Mouse (Mus musculus) midbrain, postnatal 0 days (tissue): ENCODE measurements around the gene Zfp747. TPM values are rescaled to one million over a fixed set of nuclear protein-coding genes. Genes with fewer than 3 reads are reported as not detected.

Experiments used
- ATAC-seq: fragments of 200-750 bp; cut with Nextera tagmentation; 2 replicates; pipeline ENCODE4 v1.8.0; 2017; ENCODE audit warnings: moderate number of reproducible peaks, mild to moderate bottlenecking, moderate TSS enrichment, moderate library complexity; ENCODE audit not compliant: low FRiP score
- DNase-seq: peaks from one replicate; pipeline ENCODE4 v3.0.0-alpha.2; 2015; ENCODE audit warnings: low spot score
- H3K27ac ChIP-seq: fragments of 300-500 bp; sonication (generic); 2 replicates; pipeline ENCODE4 v1.5.1; 2014; ENCODE audit warnings: low read depth, mild to moderate bottlenecking, low read length, mixed read lengths
- H3K27me3 ChIP-seq: fragments of 300-500 bp; sonication (generic); 2 replicates; pipeline ENCODE4 v1.6.1; 2014; ENCODE audit warnings: low read length, control low read depth, mixed read lengths; ENCODE audit not compliant: insufficient read depth
- H3K36me3 ChIP-seq: fragments of 300-500 bp; sonication (generic); 2 replicates; pipeline ENCODE4 v1.6.1; 2014; ENCODE audit warnings: low read length, control low read depth, mixed read lengths; ENCODE audit not compliant: insufficient read depth
- H3K4me1 ChIP-seq: fragments of 300-500 bp; sonication (generic); 2 replicates; pipeline ENCODE4 v1.6.1; 2014; ENCODE audit warnings: mild to moderate bottlenecking, control low read depth, antibody characterized with exemption, low read length, mixed read lengths; ENCODE audit not compliant: insufficient read depth
- H3K4me2 ChIP-seq: fragments of 300-500 bp; sonication (generic); 2 replicates; pipeline ENCODE4 v1.6.1; 2014; ENCODE audit warnings: low read depth, mild to moderate bottlenecking, low read length, mixed read lengths; ENCODE audit not compliant: poor library complexity, severe bottlenecking
- H3K4me3 ChIP-seq: fragments of 300-500 bp; sonication (generic); 2 replicates; pipeline ENCODE4 v1.5.1; 2014; ENCODE audit warnings: low read depth, mild to moderate bottlenecking, low read length, moderate library complexity
- H3K9ac ChIP-seq: fragments of 300-500 bp; sonication (generic); replicated peaks from 2 replicates; pipeline ENCODE4 v1.6.1; 2014; ENCODE audit warnings: mild to moderate bottlenecking, low read length, moderate library complexity, mixed read lengths; ENCODE audit not compliant: poor library complexity, severe bottlenecking
- H3K9me3 ChIP-seq: fragments of 300-500 bp; sonication (generic); 2 replicates; pipeline ENCODE4 v1.6.1; 2016; ENCODE audit warnings: low read length, control low read depth
- CTCF ChIP-seq: IDR thresholded peaks from 2 replicates; pipeline ENCODE4 v1.5.1; 2016; ENCODE audit warnings: antibody characterized with exemption, mild to moderate bottlenecking
- WGBS: fragments of 180-500 bp; shearing (Covaris S2); extraction: QIAGEN DNeasy Blood & Tissue Kit; methylation state at CpG from one replicate; pipeline ENCODE4 v1.1.7; 2014; 5-methylcytosine and 5-hydroxymethylcytosine counted together
- polyA plus RNA-seq: library from polyadenylated mRNA; unstranded; fragments of >200 nt; fragmentation: Nextera tagmentation; extraction: Ambion mirVana; gene quantifications from 2 replicates; pipeline ENCODE4 v1.2.1, GENCODE M21; 2015
- total RNA-seq: library from RNA; depleted of rRNA; stranded (reverse); fragments of >200 nt; gene quantifications from 2 replicates; pipeline ENCODE4 v1.2.3, GENCODE M21; 2014; rRNA removed

Zfp747 gene
- total and polyA plus RNA-seq, 2 experiments from 2014 or later, result 4.0 to 8.3 TPM

GRCm38 (mm10) chr7:127324944-127325343 is 50.9 kb downstream of the Zfp747 start:
- Histone ChIP-seq H3K4me3 (no peak overlapping the region), H3K36me3 (no peaks in the 10 kb centered on the region), H3K9me3 (no peaks in the 10 kb centered on the region), H3K27me3 (no peaks in the 10 kb centered on the region), H3K9ac (no peak overlapping the region), H3K27ac (no peak overlapping the region), H3K4me1 (no peaks in the 10 kb centered on the region), H3K4me2 (no peak overlapping the region)
- no peak for TF ChIP-seq CTCF
- DNase-seq (no peak), ATAC-seq (no peak)
- 90% methylated on average over 7 of the region's 7 CpGs for WGBS

Other genes starting within 250 kb of the Zfp747 start
- gene Spn, start 238.2 kb downstream of the Zfp747 start, total RNA-seq, result 0.16 TPM in 1 of 2 replicates, not detected in the other
- not detected in 2 replicates for gene Spn, start 238.2 kb downstream of the Zfp747 start, polyA plus RNA-seq
- 85.7 and 103 TPM in 2 replicates for gene Cd2bp2, start 180.0 kb downstream of the Zfp747 start, total RNA-seq
- gene Cd2bp2, start 180.0 kb downstream of the Zfp747 start, polyA plus RNA-seq, result 62.6 and 64.8 TPM in 2 replicates
- 70.2 and 72.3 TPM in 2 replicates for gene Tbc1d10b, start 167.6 kb downstream of the Zfp747 start, total RNA-seq
- gene Tbc1d10b, start 167.6 kb downstream of the Zfp747 start, polyA plus RNA-seq, result 24.5 and 28.7 TPM in 2 replicates
- 0.90 and 1.4 TPM in 2 replicates for gene Mylpf, start 167.2 kb downstream of the Zfp747 start, total RNA-seq
- 1.5 and 2.2 TPM in 2 replicates for gene Mylpf, start 167.2 kb downstream of the Zfp747 start, polyA plus RNA-seq
- 37.4 and 39.6 TPM in 2 replicates for gene Zfp553, start 143.0 kb downstream of the Zfp747 start, total RNA-seq
- gene Zfp553, start 143.0 kb downstream of the Zfp747 start, polyA plus RNA-seq, result 32.3 TPM in 2 replicates
- 0.22 and 3.7 TPM in 2 replicates for gene Sept1, start 142.9 kb downstream of the Zfp747 start, total RNA-seq
- 4.2 and 5.3 TPM in 2 replicates for gene Sept1, start 142.9 kb downstream of the Zfp747 start, polyA plus RNA-seq
- 76.8 and 94.5 TPM in 2 replicates for gene Zfp771, start 131.8 kb downstream of the Zfp747 start, total RNA-seq
- 80.2 and 83.8 TPM in 2 replicates for gene Zfp771, start 131.8 kb downstream of the Zfp747 start, polyA plus RNA-seq
- gene Dctpp1, start 115.3 kb downstream of the Zfp747 start, total RNA-seq, result 75.0 and 92.2 TPM in 2 replicates
- gene Dctpp1, start 115.3 kb downstream of the Zfp747 start, polyA plus RNA-seq, result 120 and 132 TPM in 2 replicates
- 70.0 and 79.3 TPM in 2 replicates for gene Sephs2, start 102.0 kb downstream of the Zfp747 start, total RNA-seq
- 95.1 and 95.2 TPM in 2 replicates for gene Sephs2, start 102.0 kb downstream of the Zfp747 start, polyA plus RNA-seq
- gene Itgal, start 79.8 kb downstream of the Zfp747 start, total RNA-seq, result 0.49 and 0.61 TPM in 2 replicates
- 0.22 TPM in 2 replicates for gene Itgal, start 79.8 kb downstream of the Zfp747 start, polyA plus RNA-seq
- gene Zfp768, start 30.5 kb downstream of the Zfp747 start, total RNA-seq, result 47.2 and 56.3 TPM in 2 replicates
- gene Zfp768, start 30.5 kb downstream of the Zfp747 start, polyA plus RNA-seq, result 12.7 and 14.9 TPM in 2 replicates
- 4.0 and 4.1 TPM in 2 replicates for gene 9130019O22Rik, start 11.1 kb upstream of the Zfp747 start, total RNA-seq
- gene 9130019O22Rik, start 11.1 kb upstream of the Zfp747 start, polyA plus RNA-seq, result 1.4 and 2.0 TPM in 2 replicates
- gene E430018J23Rik, start 17.6 kb upstream of the Zfp747 start, total RNA-seq, result 8.5 and 9.1 TPM in 2 replicates
- gene E430018J23Rik, start 17.6 kb upstream of the Zfp747 start, polyA plus RNA-seq, result 1.4 and 1.9 TPM in 2 replicates
- 4.7 and 6.7 TPM in 2 replicates for gene Zfp764, start 30.8 kb upstream of the Zfp747 start, total RNA-seq
- gene Zfp764, start 30.8 kb upstream of the Zfp747 start, polyA plus RNA-seq, result 2.7 and 3.6 TPM in 2 replicates
- 21.1 and 33.1 TPM in 2 replicates for gene Zfp688, start 46.0 kb upstream of the Zfp747 start, total RNA-seq
- gene Zfp688, start 46.0 kb upstream of the Zfp747 start, polyA plus RNA-seq, result 34.3 and 36.0 TPM in 2 replicates
- 7.7 and 11.0 TPM in 2 replicates for gene Zfp689, start 73.1 kb upstream of the Zfp747 start, total RNA-seq
- 7.3 and 8.0 TPM in 2 replicates for gene Zfp689, start 73.1 kb upstream of the Zfp747 start, polyA plus RNA-seq
- gene Prr14, start 83.6 kb upstream of the Zfp747 start, total RNA-seq, result 36.2 and 38.7 TPM in 2 replicates
- 28.2 and 28.3 TPM in 2 replicates for gene Prr14, start 83.6 kb upstream of the Zfp747 start, polyA plus RNA-seq
- gene Fbrs, start 103.1 kb upstream of the Zfp747 start, total RNA-seq, result 41.0 and 44.8 TPM in 2 replicates
- gene Fbrs, start 103.1 kb upstream of the Zfp747 start, polyA plus RNA-seq, result 9.6 and 11.8 TPM in 2 replicates
- 31.7 and 50.8 TPM in 2 replicates for gene Srcap, start 135.9 kb upstream of the Zfp747 start, total RNA-seq
- gene Srcap, start 135.9 kb upstream of the Zfp747 start, polyA plus RNA-seq, result 25.9 and 30.4 TPM in 2 replicates
- gene Gm42715, start 143.5 kb upstream of the Zfp747 start, total RNA-seq, result 19.6 and 32.1 TPM in 2 replicates
- 9.0 and 11.4 TPM in 2 replicates for gene Gm42715, start 143.5 kb upstream of the Zfp747 start, polyA plus RNA-seq
- gene Tmem265, start 185.3 kb upstream of the Zfp747 start, total RNA-seq, result 1.9 and 2.7 TPM in 2 replicates
- 8.7 and 9.7 TPM in 2 replicates for gene Tmem265, start 185.3 kb upstream of the Zfp747 start, polyA plus RNA-seq
- gene Phkg2, start 197.3 kb upstream of the Zfp747 start, total RNA-seq, result 54.0 and 60.9 TPM in 2 replicates
- 62.5 and 64.7 TPM in 2 replicates for gene Phkg2, start 197.3 kb upstream of the Zfp747 start, polyA plus RNA-seq
- 6.7 and 8.1 TPM in 2 replicates for gene Ccdc189, start 212.5 kb upstream of the Zfp747 start, total RNA-seq
- gene Ccdc189, start 212.5 kb upstream of the Zfp747 start, polyA plus RNA-seq, result 11.8 and 13.5 TPM in 2 replicates
- 34.5 and 42.9 TPM in 2 replicates for gene Rnf40, start 212.7 kb upstream of the Zfp747 start, total RNA-seq
- 38.1 and 40.9 TPM in 2 replicates for gene Rnf40, start 212.7 kb upstream of the Zfp747 start, polyA plus RNA-seq
- 36.1 and 42.6 TPM in 2 replicates for gene Zfp629, start 239.7 kb upstream of the Zfp747 start, total RNA-seq
- gene Zfp629, start 239.7 kb upstream of the Zfp747 start, polyA plus RNA-seq, result 15.1 and 15.5 TPM in 2 replicates